Mouse (Mus musculus): Measurements from ENCODE around the gene Arhgap40. TPM values are rescaled to one million over a fixed set of nuclear protein-coding genes. Genes with fewer than 3 reads are reported as not detected.

Arhgap40 gene
- polyA plus RNA-seq, 1 experiment from 2014 or later: 0.24 TPM

DNA sequence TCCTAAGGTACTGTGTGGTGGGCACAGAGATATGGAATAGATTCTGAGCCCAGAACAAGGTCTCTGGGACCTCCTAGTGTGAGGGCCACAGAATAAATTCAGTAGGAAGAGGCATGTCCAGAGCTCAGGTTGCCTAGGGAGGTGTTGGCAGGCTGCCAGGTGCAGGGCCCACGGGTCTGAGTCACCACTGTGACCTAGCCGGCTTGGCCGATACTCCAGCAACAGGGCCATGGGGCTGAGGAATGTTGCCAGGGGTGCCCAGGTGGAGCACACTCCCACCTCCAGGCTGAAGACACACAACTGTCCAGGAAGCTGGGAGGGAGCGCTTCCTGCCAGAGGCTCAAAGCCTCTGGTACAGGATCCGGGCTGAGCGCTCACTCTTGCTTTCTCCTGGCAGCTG is 1.9 kb upstream of the Arhgap40 start:
- 48% methylated on average over 6 of the region's 6 CpGs for WGBS
- Histone ChIP-seq H3K27ac (ENCODE audit: low read depth, low read length) (no peak overlapping the region), H3K27me3 (ENCODE audit: control insufficient read depth, insufficient read depth, low read length) (no peaks in the 10 kb centered on the region), H3K4me3 (ENCODE audit: low read length) (no peak overlapping the region), H3K9ac (ENCODE audit: low read depth, low read length) (no peak overlapping the region), H3K9me3 (ENCODE audit: control insufficient read depth, low read length) (no peaks in the 10 kb centered on the region), H3K4me1 (ENCODE audit: control insufficient read depth, insufficient read depth, low read length) (0 out of 2 replicates have a peak, but pooled peaks cover 4% of the 10 kb centered on the region), H3K4me2 (replicated peaks; ENCODE audit: low read depth, low read length) (no peak overlapping the region), H3K36me3 (ENCODE audit: control insufficient read depth, insufficient read depth, low read length) (no peaks in the 10 kb centered on the region)
- ATAC-seq (ENCODE audit: low FRiP score, low TSS enrichment): peak; percentile 58; the same call in 1 of the 2 replicates

DNA sequence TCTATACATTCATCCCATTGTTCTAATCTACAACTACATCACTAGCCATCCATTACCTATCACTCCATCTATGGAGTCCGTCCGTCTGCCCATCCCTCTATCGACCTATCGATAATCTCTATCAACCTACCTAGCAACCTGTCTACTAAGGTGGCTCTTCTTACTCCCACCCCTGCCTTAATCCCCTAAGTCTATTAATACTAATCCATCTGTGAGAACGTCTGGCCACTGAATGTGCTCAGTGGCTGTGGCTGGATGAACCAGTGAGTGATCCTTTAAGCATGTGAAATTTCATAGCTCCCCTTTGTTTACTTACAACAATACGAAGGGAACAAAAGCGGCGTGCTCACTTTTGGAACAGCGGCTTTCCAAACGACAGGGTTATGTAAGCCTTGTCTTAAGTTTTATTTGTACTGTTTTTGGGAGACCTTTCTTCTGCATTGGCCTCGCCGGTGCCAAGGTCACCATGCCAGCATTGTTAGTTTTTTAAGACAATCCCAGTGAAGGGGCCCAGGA is 1.3 kb downstream of the Arhgap40 start:
- Histone ChIP-seq H3K27me3 (ENCODE audit: control insufficient read depth, insufficient read depth, low read length) (no peaks in the 10 kb centered on the region), H3K27ac (ENCODE audit: low read depth, low read length) (no peak overlapping the region), H3K36me3 (ENCODE audit: control insufficient read depth, insufficient read depth, low read length) (no peaks in the 10 kb centered on the region), H3K4me1 (ENCODE audit: control insufficient read depth, insufficient read depth, low read length) (0 out of 2 replicates have a peak, but pooled peaks cover 5% of the 10 kb centered on the region), H3K4me2 (replicated peaks; ENCODE audit: low read depth, low read length) (no peak overlapping the region), H3K4me3 (ENCODE audit: low read length) (no peak overlapping the region), H3K9ac (ENCODE audit: low read depth, low read length) (no peak overlapping the region), H3K9me3 (ENCODE audit: control insufficient read depth, low read length) (no peaks in the 10 kb centered on the region)
- 86% methylated on average over 12 of the region's 12 CpGs for WGBS
- no peak for ATAC-seq (ENCODE audit: low FRiP score, low TSS enrichment)

- Histone ChIP-seq H3K27ac (ENCODE audit: low read depth, low read length) (no peak overlapping the region), H3K27me3 (ENCODE audit: control insufficient read depth, insufficient read depth, low read length) (no peaks in the 10 kb centered on the region), H3K9me3 (ENCODE audit: control insufficient read depth, low read length) (no peaks in the 10 kb centered on the region), H3K4me2 (replicated peaks; ENCODE audit: low read depth, low read length) (no peak overlapping the region), H3K4me1 (ENCODE audit: control insufficient read depth, insufficient read depth, low read length) (0 out of 2 replicates have a peak, but pooled peaks cover 5% of the 10 kb centered on the region), H3K9ac (ENCODE audit: low read depth, low read length) (no peak overlapping the region), H3K4me3 (ENCODE audit: low read length) (no peak overlapping the region), H3K36me3 (ENCODE audit: control insufficient read depth, insufficient read depth, low read length) (no peaks in the 10 kb centered on the region)
- 73% methylated on average over 6 of the region's 6 CpGs for WGBS
- ATAC-seq (ENCODE audit: low FRiP score, low TSS enrichment): no peak
Observed at GRCm38 (mm10) chr2:158518583-158518982, 6.0 kb downstream of the Arhgap40 start.

GRCm38 (mm10) chr2:158519071-158519470 is 6.5 kb downstream of the Arhgap40 start:
- no peak for ATAC-seq (ENCODE audit: low FRiP score, low TSS enrichment)

DNA sequence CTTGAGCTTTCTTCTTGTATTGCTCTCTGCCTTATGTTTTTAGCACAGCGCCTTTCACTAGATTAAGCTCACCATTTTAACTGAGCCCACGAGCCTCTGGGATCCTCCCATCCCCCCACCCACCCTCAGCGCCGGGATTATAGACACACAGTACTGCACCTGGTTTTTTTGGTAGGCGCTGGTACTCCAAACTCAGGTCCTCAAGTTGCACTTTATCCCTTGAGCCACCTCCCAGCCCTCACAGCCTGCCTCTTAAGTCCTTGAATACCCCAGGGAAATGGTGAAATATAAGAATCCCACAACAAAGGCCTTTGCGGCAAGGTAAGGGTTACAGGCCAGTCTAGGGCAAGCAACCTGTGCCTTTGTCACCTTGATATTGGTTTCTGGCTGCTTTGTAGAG is 7.2 kb downstream of the Arhgap40 start:
- WGBS: 85% methylated on average over 6 of the region's 6 CpGs
- Histone ChIP-seq H3K4me1 (ENCODE audit: control insufficient read depth, insufficient read depth, low read length) (0 out of 2 replicates have a peak, but pooled peaks cover 5% of the 10 kb centered on the region), H3K27me3 (ENCODE audit: control insufficient read depth, insufficient read depth, low read length) (no peaks in the 10 kb centered on the region), H3K9me3 (ENCODE audit: control insufficient read depth, low read length) (no peaks in the 10 kb centered on the region), H3K4me2 (replicated peaks; ENCODE audit: low read depth, low read length) (no peak overlapping the region), H3K9ac (ENCODE audit: low read depth, low read length) (no peak overlapping the region), H3K36me3 (ENCODE audit: control insufficient read depth, insufficient read depth, low read length) (no peaks in the 10 kb centered on the region), H3K4me3 (ENCODE audit: low read length) (no peak overlapping the region), H3K27ac (ENCODE audit: low read depth, low read length) (no peak overlapping the region)
- no peak for ATAC-seq (ENCODE audit: low FRiP score, low TSS enrichment)

More at GRCm38 (mm10) chr2:158519071-158519470, 6.5 kb downstream of the Arhgap40 start:
- H3K9ac ChIP-seq (ENCODE audit: low read depth, low read length): no peak overlapping the region
- no peaks in the 10 kb centered on the region for H3K9me3 ChIP-seq (ENCODE audit: control insufficient read depth, low read length)
- no peaks in the 10 kb centered on the region for H3K36me3 ChIP-seq (ENCODE audit: control insufficient read depth, insufficient read depth, low read length)
- no peak overlapping the region for H3K27ac ChIP-seq (ENCODE audit: low read depth, low read length)
- H3K4me1 ChIP-seq (ENCODE audit: control insufficient read depth, insufficient read depth, low read length): 0 out of 2 replicates have a peak, but pooled peaks cover 5% of the 10 kb centered on the region
- no peak overlapping the region for H3K4me2 ChIP-seq (replicated peaks; ENCODE audit: low read depth, low read length)
- H3K27me3 ChIP-seq (ENCODE audit: control insufficient read depth, insufficient read depth, low read length): no peaks in the 10 kb centered on the region
- WGBS: 70% methylated on average over 11 of the region's 11 CpGs
- H3K4me3 ChIP-seq (ENCODE audit: low read length): no peak overlapping the region

DNA sequence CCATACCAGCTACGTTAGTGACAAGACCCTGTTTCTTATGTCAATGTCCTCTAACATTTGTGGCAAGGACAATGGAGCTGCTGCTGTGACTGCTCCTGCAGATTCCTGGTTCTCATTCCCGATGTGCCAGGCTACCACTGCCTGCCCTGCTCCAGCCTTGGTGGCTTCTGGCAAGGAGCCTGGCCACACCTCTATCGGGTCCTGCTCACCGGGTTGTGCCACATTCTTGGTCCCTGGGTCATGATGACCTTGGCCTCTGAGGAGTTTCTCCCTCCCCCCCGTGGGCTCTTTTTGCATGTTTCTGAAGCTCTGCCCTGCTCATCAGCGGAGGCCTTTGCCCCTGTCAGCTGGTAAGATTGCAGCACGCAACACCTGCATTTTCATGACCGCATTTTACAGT is 10.5 kb downstream of the Arhgap40 start:
- Histone ChIP-seq H3K27me3 (ENCODE audit: control insufficient read depth, insufficient read depth, low read length) (no peaks in the 10 kb centered on the region), H3K36me3 (ENCODE audit: control insufficient read depth, insufficient read depth, low read length) (no peaks in the 10 kb centered on the region), H3K4me2 (replicated peaks; ENCODE audit: low read depth, low read length) (no peak overlapping the region), H3K9me3 (ENCODE audit: control insufficient read depth, low read length) (no peaks in the 10 kb centered on the region), H3K9ac (ENCODE audit: low read depth, low read length) (no peak overlapping the region), H3K4me1 (ENCODE audit: control insufficient read depth, insufficient read depth, low read length) (no peaks in the 10 kb centered on the region), H3K4me3 (ENCODE audit: low read length) (no peak overlapping the region), H3K27ac (ENCODE audit: low read depth, low read length) (no peak overlapping the region)
- 71% methylated on average over 8 of the region's 8 CpGs for WGBS
- ATAC-seq (ENCODE audit: low FRiP score, low TSS enrichment): no peak

- no peak overlapping the region for H3K4me3 ChIP-seq (ENCODE audit: low read length)
- H3K4me1 ChIP-seq (ENCODE audit: control insufficient read depth, insufficient read depth, low read length): no peaks in the 10 kb centered on the region
- no peak overlapping the region for H3K9ac ChIP-seq (ENCODE audit: low read depth, low read length)
- H3K9me3 ChIP-seq (ENCODE audit: control insufficient read depth, low read length): no peaks in the 10 kb centered on the region
- 73% methylated on average over 16 of the region's 16 CpGs for WGBS
- H3K36me3 ChIP-seq (ENCODE audit: control insufficient read depth, insufficient read depth, low read length): no peaks in the 10 kb centered on the region
- no peak for ATAC-seq (ENCODE audit: low FRiP score, low TSS enrichment)
- H3K27me3 ChIP-seq (ENCODE audit: control insufficient read depth, insufficient read depth, low read length): no peaks in the 10 kb centered on the region
- H3K4me2 ChIP-seq (replicated peaks; ENCODE audit: low read depth, low read length): no peak overlapping the region
- H3K27ac ChIP-seq (ENCODE audit: low read depth, low read length): no peak overlapping the region
Observed at GRCm38 (mm10) chr2:158524129-158524860, 11.7 kb downstream of the Arhgap40 start.

DNA sequence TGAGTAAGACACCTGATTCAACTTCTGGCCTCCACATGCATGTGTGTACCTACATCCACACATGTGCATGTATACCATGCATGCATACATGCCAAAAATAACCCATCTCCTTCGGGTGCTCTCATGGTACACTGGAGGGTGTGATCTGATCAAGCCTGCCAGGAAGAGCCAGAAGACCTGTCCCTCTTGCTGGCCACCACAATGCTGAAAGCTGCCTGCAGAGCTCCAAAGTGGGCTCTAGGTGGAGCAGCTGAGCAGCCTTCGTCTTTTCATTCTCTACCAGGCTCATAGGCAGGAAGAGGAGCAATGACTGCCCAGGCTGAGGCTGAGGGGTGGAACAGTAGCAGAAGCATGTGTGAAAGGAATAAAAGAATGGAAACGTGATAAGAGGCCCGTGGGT is 21.5 kb downstream of the Arhgap40 start:
- ATAC-seq (ENCODE audit: low FRiP score, low TSS enrichment): no peak; the same call in 1 of the 2 replicates
- H3K27me3 ChIP-seq (ENCODE audit: control insufficient read depth, insufficient read depth, low read length): no peaks in the 10 kb centered on the region
- no peaks in the 10 kb centered on the region for H3K4me1 ChIP-seq (ENCODE audit: control insufficient read depth, insufficient read depth, low read length)
- 7% methylated on average over 4 of the region's 4 CpGs for WGBS
- no peak overlapping the region for H3K9ac ChIP-seq (ENCODE audit: low read depth, low read length)
- H3K36me3 ChIP-seq (ENCODE audit: control insufficient read depth, insufficient read depth, low read length): no peaks in the 10 kb centered on the region
- no peaks in the 10 kb centered on the region for H3K9me3 ChIP-seq (ENCODE audit: control insufficient read depth, low read length)
- no peak overlapping the region for H3K27ac ChIP-seq (ENCODE audit: low read depth, low read length)
- no peak overlapping the region for H3K4me2 ChIP-seq (replicated peaks; ENCODE audit: low read depth, low read length)
- H3K4me3 ChIP-seq (ENCODE audit: low read length): no peak overlapping the region

DNA sequence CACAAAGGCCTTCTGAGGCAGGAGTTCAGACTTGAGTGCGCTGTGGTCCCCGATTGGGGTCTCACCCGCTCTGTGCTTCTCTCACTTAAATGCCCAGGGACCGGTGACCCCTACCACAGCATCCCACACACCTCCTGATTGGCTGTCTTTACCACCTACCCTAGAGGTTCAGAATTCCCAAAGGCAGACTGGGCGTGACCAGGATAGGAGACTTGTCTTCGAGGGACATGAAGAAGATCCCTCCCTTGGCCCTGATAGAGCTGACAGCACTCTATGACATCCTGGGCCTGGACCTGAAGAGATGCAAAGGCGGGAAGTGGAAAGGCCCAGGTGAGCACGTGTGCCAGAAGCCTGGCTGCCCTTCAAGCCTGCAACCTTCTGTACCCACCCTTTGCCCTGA is 22.0 kb downstream of the Arhgap40 start:
- Histone ChIP-seq H3K9ac (ENCODE audit: low read depth, low read length) (no peak overlapping the region), H3K27me3 (ENCODE audit: control insufficient read depth, insufficient read depth, low read length) (no peaks in the 10 kb centered on the region), H3K4me3 (ENCODE audit: low read length) (no peak overlapping the region), H3K9me3 (ENCODE audit: control insufficient read depth, low read length) (no peaks in the 10 kb centered on the region), H3K4me1 (ENCODE audit: control insufficient read depth, insufficient read depth, low read length) (no peaks in the 10 kb centered on the region), H3K36me3 (ENCODE audit: control insufficient read depth, insufficient read depth, low read length) (no peaks in the 10 kb centered on the region), H3K4me2 (replicated peaks; ENCODE audit: low read depth, low read length) (no peak overlapping the region), H3K27ac (ENCODE audit: low read depth, low read length) (no peak overlapping the region)
- 76% methylated on average over 8 of the region's 8 CpGs for WGBS
- ATAC-seq (ENCODE audit: low FRiP score, low TSS enrichment): no peak
